Mouse (Mus musculus) left cerebral cortex, adult 9 months (tissue): ENCODE results near the gene Cog3.

Experiments used
- DNase-seq, 2 experiments: peaks; one replicate each; pipeline ENCODE4 v3.0.0; 2022; ENCODE audit warnings: low spot score in 2 of 2

Gene Cog3

GRCm38 (mm10) chr14:75761028-75761805, 6.9 kb upstream of the Cog3 start:
- peak in 1 of 2 experiments; percentile 57 for DNase-seq

GRCm38 (mm10) chr14:75758401-75758800, 4.1 kb upstream of the Cog3 start:
- no peak for DNase-seq

- no peak for DNase-seq
Observed at GRCm38 (mm10) chr14:75757821-75758220, 3.5 kb upstream of the Cog3 start.

- DNase-seq, result no peak
Observed at GRCm38 (mm10) chr14:75756971-75757370, 2.7 kb upstream of the Cog3 start.

- no peak for DNase-seq
Observed at GRCm38 (mm10) chr14:75753206-75753605, 1.1 kb downstream of the Cog3 start.

- no peak for DNase-seq
Observed at GRCm38 (mm10) chr14:75751040-75751439, 3.3 kb downstream of the Cog3 start.

- DNase-seq, result no peak
Observed at GRCm38 (mm10) chr14:75749123-75749522, 5.2 kb downstream of the Cog3 start.

GRCm38 (mm10) chr14:75747960-75748359, 6.4 kb downstream of the Cog3 start:
- no peak for DNase-seq

- no peak for DNase-seq
Observed at GRCm38 (mm10) chr14:75741904-75742303, 12.4 kb downstream of the Cog3 start.

- no peak for DNase-seq
Observed at GRCm38 (mm10) chr14:75735597-75735996, 18.7 kb downstream of the Cog3 start.

- no peak for DNase-seq
Observed at GRCm38 (mm10) chr14:75732631-75733030, 21.7 kb downstream of the Cog3 start.

- DNase-seq, result no peak
Observed at GRCm38 (mm10) chr14:75731361-75731760, 23.0 kb downstream of the Cog3 start.

- DNase-seq, result no peak
Observed at GRCm38 (mm10) chr14:75728111-75728510, 26.2 kb downstream of the Cog3 start.

- DNase-seq, result no peak
Observed at GRCm38 (mm10) chr14:75727046-75727445, 27.3 kb downstream of the Cog3 start.

- no peak for DNase-seq
Observed at GRCm38 (mm10) chr14:75722816-75723215, 31.5 kb downstream of the Cog3 start.

GRCm38 (mm10) chr14:75721977-75722563, 32.2 kb downstream of the Cog3 start:
- DNase-seq, result peak in 1 of 2 experiments; percentile 60

- no peak for DNase-seq
Observed at GRCm38 (mm10) chr14:75720121-75720520, 34.2 kb downstream of the Cog3 start.

- no peak for DNase-seq
Observed at GRCm38 (mm10) chr14:75716410-75716809, 37.9 kb downstream of the Cog3 start.

GRCm38 (mm10) chr14:75713661-75714060, 40.7 kb downstream of the Cog3 start:
- DNase-seq, result no peak

GRCm38 (mm10) chr14:75712687-75713086, 41.6 kb downstream of the Cog3 start:
- no peak for DNase-seq

- DNase-seq, result no peak
Observed at GRCm38 (mm10) chr14:75711731-75712130, 42.6 kb downstream of the Cog3 start.

- no peak for DNase-seq
Observed at GRCm38 (mm10) chr14:75708986-75709385, 45.3 kb downstream of the Cog3 start.

GRCm38 (mm10) chr14:75707771-75708170, 46.5 kb downstream of the Cog3 start:
- DNase-seq, result no peak
